Mouse (Mus musculus) urinary bladder, postnatal 4 days (tissue): Measurements from ENCODE around the gene 2310009B15Rik.

Experiments used
- DNase-seq, 2 experiments: peaks; one replicate each; pipeline ENCODE4 v3.0.0; 2021 to 2022; ENCODE audit warnings: low spot score in 2 of 2

The 2310009B15Rik gene

DNA sequence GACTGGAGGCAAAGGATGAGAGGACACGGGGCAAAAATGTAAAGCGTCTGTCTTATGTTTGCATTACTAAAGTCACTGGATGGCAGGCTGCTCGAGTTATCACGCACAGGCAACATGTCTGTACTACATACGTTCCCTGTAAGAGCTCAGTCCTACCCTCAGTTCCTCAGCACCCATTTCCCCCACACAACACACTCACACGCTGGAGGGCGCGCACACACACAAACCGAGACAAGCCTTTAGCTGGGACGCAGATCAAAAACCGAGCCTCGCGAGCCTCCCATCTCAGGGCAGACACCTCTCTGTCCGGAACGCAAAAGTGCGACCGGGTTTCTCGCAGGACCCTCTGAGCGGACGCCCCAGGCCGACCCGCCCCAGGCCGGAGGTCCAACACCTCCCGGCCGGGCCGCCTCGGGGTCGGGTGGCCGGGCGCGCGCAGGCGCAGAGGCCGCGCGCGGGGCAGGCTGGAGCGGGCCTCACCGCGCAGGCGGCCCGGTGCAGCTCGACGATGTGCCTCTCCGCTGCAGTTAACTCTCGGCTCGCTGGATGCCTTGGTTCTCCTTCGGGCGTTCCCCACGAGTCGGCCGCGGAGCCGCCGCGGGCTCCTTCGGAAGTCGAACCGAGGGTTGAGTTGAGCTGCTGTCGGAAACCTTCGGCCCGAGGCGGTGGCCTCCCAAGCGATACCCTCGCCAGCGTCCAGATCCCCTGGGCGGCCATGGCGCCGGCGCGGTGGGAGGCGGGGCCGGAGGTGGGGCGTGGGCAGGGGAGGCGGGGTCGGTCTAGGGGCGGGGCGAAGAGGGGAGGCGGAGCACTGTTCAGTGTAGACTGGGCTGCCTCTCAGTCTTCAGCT, at the start of gene 2310009B15Rik:
Gene 2310009B15Rik, minus strand, starts transcription at position 752 of the 850 bp plus-strand sequence.
- peak; percentile 82 to 86 for DNase-seq

GRCm38 (mm10) chr1:138906256-138906655, 49.6 kb upstream of the 2310009B15Rik start:
- no peak for DNase-seq

- DNase-seq, result no peak
Measured at GRCm38 (mm10) chr1:138905092-138905765, 48.6 kb upstream of the 2310009B15Rik start.

DNA sequence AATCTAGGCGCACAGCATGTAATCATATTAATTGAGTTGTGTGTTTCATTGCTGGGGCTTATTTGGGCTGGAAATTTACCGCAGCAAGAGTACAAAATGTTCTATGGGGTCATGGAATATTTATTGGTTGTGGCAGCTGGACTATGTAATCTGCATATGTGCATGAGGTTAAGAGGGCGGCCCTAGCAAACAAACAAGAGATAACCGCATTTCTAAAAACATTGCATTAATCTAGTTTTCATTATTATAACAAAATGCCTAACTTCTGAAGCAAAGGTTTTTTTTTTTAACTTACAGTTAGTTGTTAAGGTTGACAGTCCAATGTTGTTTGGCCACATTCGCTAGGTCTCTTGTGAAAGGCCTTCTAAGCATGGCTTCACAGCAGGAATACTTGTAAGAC, 47.2 kb upstream of the 2310009B15Rik start:
- DNase-seq, result no peak

GRCm38 (mm10) chr1:138901431-138902117, 44.9 kb upstream of the 2310009B15Rik start:
- no peak for DNase-seq

DNA sequence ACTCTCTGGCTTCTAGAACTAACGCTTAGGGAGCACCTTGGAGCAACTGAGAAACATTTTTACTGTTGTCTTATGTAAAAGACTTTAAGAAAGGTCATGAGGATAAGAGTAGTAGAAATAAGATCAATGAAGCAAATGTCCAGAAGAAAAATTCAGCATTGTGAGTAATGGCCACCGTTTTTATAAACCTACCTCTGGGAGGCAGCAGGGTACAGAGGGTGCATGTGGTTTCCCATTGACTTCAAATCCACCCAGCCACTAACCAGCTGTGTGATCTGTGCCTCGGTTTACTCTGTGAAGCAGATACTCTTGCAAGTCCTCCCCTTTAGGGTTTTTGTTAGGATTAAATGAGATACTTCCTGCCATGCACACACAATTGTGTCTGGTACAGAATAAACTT, 39.4 kb upstream of the 2310009B15Rik start:
- no peak for DNase-seq

GRCm38 (mm10) chr1:138877470-138878254, 21.0 kb upstream of the 2310009B15Rik start:
- no peak for DNase-seq

DNA sequence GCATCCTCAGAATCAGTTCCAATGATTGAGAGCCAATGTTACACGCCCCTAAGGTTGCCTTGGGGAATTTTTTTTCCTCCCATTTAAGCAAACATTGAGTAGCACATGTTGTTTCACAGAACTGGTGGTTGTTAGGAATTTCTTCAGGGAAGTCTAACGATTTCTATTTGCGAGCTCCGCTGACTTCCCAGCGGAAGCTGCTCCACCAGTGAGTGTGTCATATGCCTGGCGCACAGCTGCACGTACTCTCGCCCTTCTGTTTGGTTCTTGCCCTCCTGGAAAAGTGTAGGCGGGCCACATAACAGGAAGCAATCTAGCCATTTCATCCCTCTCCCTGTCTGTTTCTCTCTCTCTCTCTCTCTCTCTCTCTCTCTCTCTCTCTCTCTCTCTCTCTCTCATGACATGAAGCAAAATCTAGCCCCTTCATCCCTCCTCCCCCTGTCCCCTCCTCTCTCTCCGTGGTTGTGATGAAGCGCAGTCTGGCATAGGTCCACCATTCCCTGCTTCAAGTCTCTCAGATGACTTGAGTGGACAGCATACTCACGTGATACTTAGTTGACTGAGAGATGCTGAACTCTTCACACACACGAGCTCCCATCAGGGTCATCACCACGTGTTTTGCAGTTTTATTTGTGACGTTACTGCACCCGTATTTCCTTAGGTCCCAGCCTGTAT, 19.9 kb upstream of the 2310009B15Rik start:
- no peak for DNase-seq

GRCm38 (mm10) chr1:138850823-138851222, 5.8 kb downstream of the 2310009B15Rik start:
- no peak for DNase-seq

DNA sequence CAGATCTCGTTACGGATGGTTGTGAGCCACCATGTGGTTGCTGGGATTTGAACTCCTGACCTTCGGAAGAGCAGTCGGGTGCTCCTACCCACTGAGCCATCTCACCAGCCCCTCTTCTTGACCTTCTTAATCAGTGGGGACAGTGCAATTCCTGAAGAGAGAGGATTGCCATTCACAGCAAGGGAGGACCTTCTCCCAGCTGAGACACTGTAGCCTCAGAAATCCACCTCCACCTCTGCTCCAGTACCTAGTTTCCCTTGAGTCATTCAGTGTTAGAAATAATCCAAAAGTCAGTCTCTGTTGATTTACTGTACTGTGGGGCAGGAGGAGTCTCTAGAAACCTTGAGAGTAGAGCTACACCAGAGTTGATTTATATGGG, 6.5 kb downstream of the 2310009B15Rik start:
- DNase-seq, result no peak

GRCm38 (mm10) chr1:138849531-138850160, 7.0 kb downstream of the 2310009B15Rik start:
- DNase-seq, result no peak

- no peak for DNase-seq
Measured at GRCm38 (mm10) chr1:138848511-138849109, 8.0 kb downstream of the 2310009B15Rik start, which contains the start of gene Lhx9. Gene Lhx9, minus strand, starts transcription at chr1:138848577.

DNA sequence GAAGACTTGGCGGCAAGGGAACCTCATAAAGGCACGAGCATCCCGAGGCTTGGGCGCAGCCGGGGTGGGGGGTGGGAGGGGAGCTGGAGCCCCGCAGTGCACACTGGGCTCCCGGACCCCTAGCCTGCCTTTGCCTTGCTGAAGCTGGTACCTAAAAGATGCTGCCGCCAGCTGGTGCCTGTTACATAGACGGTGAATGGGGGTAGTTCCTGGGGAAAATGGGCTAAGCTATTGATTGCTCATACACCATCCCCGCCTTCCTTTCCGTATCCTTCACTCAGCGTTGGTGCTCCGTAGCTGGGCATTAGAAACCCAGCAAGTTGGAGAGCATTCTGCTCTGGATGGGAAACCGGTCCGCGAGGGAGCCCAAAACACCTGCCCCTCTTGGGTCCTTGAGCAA, 8.6 kb downstream of the 2310009B15Rik start:
- no peak for DNase-seq

DNA sequence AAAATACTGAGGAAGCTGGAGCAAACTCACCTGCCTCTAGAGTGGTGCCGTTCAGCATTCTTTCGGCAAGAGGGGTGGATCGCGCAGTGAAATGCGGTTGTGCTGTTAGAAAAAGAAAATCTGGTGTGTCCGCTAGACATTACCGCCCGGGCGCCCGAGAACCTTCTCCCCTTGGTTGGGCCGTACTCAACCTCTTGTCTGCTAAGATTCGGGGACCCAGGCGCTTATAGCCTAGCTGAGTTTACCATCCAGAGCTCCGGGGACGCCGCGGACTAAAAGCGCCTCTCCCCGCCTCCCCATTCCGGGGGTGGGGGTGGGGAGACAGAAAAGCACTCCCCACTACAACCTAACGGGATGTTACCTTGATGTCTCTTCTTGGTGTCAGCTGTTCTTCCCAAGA, 9.5 kb downstream of the 2310009B15Rik start:
- no peak for DNase-seq

- DNase-seq, result no peak
Measured at GRCm38 (mm10) chr1:138846581-138846980, 10.1 kb downstream of the 2310009B15Rik start.

DNA sequence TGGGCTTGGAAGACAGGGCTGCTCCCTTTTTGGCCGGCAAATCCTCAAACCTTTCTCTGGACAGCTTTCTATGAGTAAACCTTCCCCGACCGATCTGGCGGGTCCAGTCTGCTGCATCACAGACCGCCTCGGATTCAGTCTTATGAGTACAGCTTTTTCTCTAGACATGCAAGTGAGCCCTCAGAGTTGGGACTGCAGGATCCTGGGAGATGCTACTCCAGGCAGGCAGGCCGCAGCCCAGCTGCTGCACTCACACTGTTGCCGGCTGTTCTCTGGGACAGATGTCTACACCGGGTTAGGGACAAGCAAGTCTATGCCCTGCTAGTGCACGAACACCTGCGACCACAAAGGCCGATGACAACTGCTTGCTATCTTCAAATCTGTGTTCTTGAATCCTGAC, 10.5 kb downstream of the 2310009B15Rik start:
- no peak for DNase-seq

- no peak for DNase-seq
Measured at GRCm38 (mm10) chr1:138845481-138845880, 11.2 kb downstream of the 2310009B15Rik start.

GRCm38 (mm10) chr1:138844166-138844565, 12.5 kb downstream of the 2310009B15Rik start:
- DNase-seq, result no peak

DNA sequence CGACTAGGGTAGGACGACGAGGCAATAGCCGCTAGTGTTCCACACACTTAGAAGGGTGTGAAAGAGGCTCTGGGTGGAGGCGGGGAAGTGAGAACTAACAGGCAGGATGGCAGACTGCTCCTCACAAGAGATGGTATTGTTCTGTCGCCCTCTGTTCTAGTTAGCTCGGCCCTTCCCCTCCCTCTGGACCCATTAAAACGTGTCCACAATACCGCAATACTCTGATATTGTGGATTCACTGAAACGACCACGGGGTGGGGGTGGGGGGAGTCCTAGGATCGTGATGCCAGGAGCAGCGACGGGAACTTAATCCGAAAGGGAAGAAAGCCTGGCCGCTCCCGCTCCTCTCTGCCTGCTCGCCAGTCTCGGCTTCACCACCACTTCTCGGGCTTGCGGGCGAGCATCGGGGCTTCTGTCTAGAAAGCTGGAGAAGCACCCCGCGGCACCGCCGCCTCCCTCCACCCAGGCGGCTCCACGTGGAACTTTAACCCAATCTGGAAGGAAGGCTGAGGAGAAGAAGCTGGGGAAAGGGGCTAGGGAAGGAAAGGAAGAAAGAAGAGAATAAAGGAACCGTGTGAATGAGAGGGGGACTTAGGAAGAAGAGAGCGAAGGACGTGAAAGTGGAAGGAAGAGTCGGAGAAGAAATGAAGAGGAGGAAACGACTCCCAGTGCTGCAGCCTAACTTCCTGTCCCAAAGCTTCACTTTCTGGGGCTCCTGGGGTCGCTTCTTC, 13.1 kb downstream of the 2310009B15Rik start:
- DNase-seq, result no peak
